Mouse (Mus musculus): ENCODE data around the gene Apol8. TPM values are rescaled to one million over a fixed set of nuclear protein-coding genes. Genes with fewer than 3 reads are reported as not detected.
"Not testable (repeated sequence)": the region's sequence is repeated elsewhere in the genome, so short reads cannot be mapped to it uniquely, and the experiment has no call there.

Apol8 gene
- polyA plus RNA-seq, 1 experiment from 2014 or later, result 0.24 TPM

DNA sequence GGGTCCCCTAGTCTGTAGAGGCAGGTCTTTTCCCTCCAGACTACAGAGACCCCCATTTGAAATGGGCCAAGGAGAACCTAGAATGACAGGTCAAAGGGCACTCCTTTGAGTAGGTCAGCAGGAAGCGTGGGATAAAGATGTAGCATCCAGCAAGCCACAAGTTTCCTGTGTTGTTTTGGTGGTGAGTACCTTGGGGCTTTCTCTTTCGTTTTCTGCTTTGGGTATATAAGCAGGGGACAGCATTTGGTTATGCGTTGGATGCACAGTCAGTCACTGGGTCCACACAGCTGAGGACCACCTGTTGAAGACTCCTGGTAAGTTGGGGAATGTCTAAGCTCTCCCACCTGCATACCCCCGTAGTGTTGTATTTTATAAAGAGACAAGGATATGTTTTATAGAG lies 58.1 kb downstream of the Apol8 start, which contains the start of gene Apol7e:
Apol7e (plus strand) TSS at position 202 of the 400 bp plus-strand sequence.
- H3K4me1 ChIP-seq; H3K9me3 ChIP-seq; H3K4me3 ChIP-seq; DNase-seq (ENCODE audit: extremely low spot score, low spot score); H3K36me3 ChIP-seq (replicated peaks); H3K27me3 ChIP-seq (ENCODE audit: poor library complexity, severe bottlenecking); H3K27ac ChIP-seq: not testable (repeated sequence)
- WGBS, result 79% methylated on average over 4 of the region's 4 CpGs

Other genes starting within 250 kb of the Apol8 start
- not detected in 2 replicates for gene Apol11a, start 248.7 kb downstream of the Apol8 start, polyA plus RNA-seq (2016; fragmentation: Nextera tagmentation; extraction: Ambion mirVana)
- not detected in 2 replicates for gene Apol7c, start 223.7 kb downstream of the Apol8 start, polyA plus RNA-seq (2016; fragmentation: Nextera tagmentation; extraction: Ambion mirVana)
- not detected in 2 replicates for gene 1700025B11Rik, start 195.1 kb downstream of the Apol8 start, polyA plus RNA-seq (2016; fragmentation: Nextera tagmentation; extraction: Ambion mirVana)
- not detected in 2 replicates for gene Apol10b, start 160.9 kb downstream of the Apol8 start, polyA plus RNA-seq (2016; fragmentation: Nextera tagmentation; extraction: Ambion mirVana)
- gene Gm36245, start 157.7 kb downstream of the Apol8 start, polyA plus RNA-seq (2016; fragmentation: Nextera tagmentation; extraction: Ambion mirVana), result not detected in 2 replicates
- gene Apol11b, start 113.7 kb downstream of the Apol8 start, polyA plus RNA-seq (2016; fragmentation: Nextera tagmentation; extraction: Ambion mirVana), result not detected in 2 replicates
- gene Apol7e, start 58.1 kb downstream of the Apol8 start, polyA plus RNA-seq (2016; fragmentation: Nextera tagmentation; extraction: Ambion mirVana), result not detected in 2 replicates
- gene Apol9b, start 28.0 kb downstream of the Apol8 start, polyA plus RNA-seq (2016; fragmentation: Nextera tagmentation; extraction: Ambion mirVana), result not detected in 2 replicates
- gene Myh9, start 85.2 kb upstream of the Apol8 start, polyA plus RNA-seq (2016; fragmentation: Nextera tagmentation; extraction: Ambion mirVana), result 35.6 and 36.8 TPM in 2 replicates
- gene Txn2, start 172.0 kb upstream of the Apol8 start, polyA plus RNA-seq (2016; fragmentation: Nextera tagmentation; extraction: Ambion mirVana), result 288 and 291 TPM in 2 replicates
- 7.9 and 8.7 TPM in 2 replicates for gene Foxred2, start 199.7 kb upstream of the Apol8 start, polyA plus RNA-seq (2016; fragmentation: Nextera tagmentation; extraction: Ambion mirVana)
- gene Eif3d, start 213.8 kb upstream of the Apol8 start, polyA plus RNA-seq (2016; fragmentation: Nextera tagmentation; extraction: Ambion mirVana), result 280 and 284 TPM in 2 replicates

Data from forebrain, embryonic 10.5 days (tissue).